Mouse (Mus musculus) kidney, postnatal 36 days (tissue): Measurements from ENCODE around the gene Scrg1.
A peak's percentile ranks its signal among the peaks of the same experiment; 100 is the strongest.
"Not testable (repeated sequence)": the region's sequence is repeated elsewhere in the genome, so short reads cannot be mapped to it uniquely, and the experiment has no call there.

Source experiments
- DNase-seq, 2 experiments: peaks; one replicate each; pipeline ENCODE4 v3.0.0; 2021 to 2022; ENCODE audit warnings: mixed read lengths in 2 of 2

Gene Scrg1

GRCm38 (mm10) chr8:57511316-57512118 lies 55.8 kb downstream of the Scrg1 start, which contains the start of gene Hmgb2:
TSS of gene Hmgb2 (plus strand) at chr8:57511907.
- peak; percentile 100 for DNase-seq

GRCm38 (mm10) chr8:57512141-57513056 lies 56.7 kb downstream of the Scrg1 start:
- DNase-seq, result peak; percentile 28 to 67

GRCm38 (mm10) chr8:57513178-57513661 lies 57.5 kb downstream of the Scrg1 start:
- DNase-seq, result not testable (repeated sequence)

GRCm38 (mm10) chr8:57516685-57517084 lies 61.0 kb downstream of the Scrg1 start:
- not testable (repeated sequence) for DNase-seq

GRCm38 (mm10) chr8:57517723-57518122 lies 62.0 kb downstream of the Scrg1 start:
- DNase-seq, result no peak

- DNase-seq, result no peak
Measured at GRCm38 (mm10) chr8:57520186-57520786, 64.6 kb downstream of the Scrg1 start.
